Mouse (Mus musculus) megakaryocyte, embryonic 14.5 days (primary cell): ENCODE measurements around the gene Raf1.

Source experiments
- FLI1 ChIP-seq: IDR thresholded peaks from 2 replicates; pipeline ENCODE4 v1.6.1; 2012; ENCODE audit warnings: low read length, inconsistent platforms, mixed read lengths
- GATA1 ChIP-seq: IDR thresholded peaks from 3 replicates; pipeline ENCODE4 v1.6.1; 2012; ENCODE audit warnings: mixed read lengths, low read length, inconsistent platforms, borderline replicate concordance

DNA sequence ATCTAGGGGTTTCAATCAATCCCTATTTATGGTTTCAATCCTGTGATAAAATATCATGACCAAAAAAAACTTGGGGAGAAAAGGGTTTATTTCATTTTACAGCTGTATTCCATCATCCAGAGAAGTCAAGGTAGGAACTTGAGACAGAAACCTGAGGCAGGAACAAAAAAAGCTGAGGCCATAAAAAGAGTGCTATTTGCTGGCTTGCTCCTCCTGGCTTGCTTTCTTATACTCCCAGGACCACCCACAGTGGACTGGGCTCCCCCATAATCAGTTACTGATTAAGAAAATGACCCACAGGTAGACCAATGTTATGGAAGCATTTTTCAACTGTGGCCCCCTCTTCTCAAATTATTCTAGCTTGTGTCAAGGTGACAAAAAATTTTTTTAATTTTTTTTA is 24.7 kb downstream of the Raf1 start:
- TF ChIP-seq GATA1 = no peak
- no peak for TF ChIP-seq FLI1
